Mouse (Mus musculus): Measurements from ENCODE around the gene Mtfr1l. TPM values are rescaled to one million over a fixed set of nuclear protein-coding genes. Genes with fewer than 3 reads are reported as not detected.
"Not testable (repeated sequence)": the region's sequence is repeated elsewhere in the genome, so short reads cannot be mapped to it uniquely, and the experiment has no call there.

The Mtfr1l gene
- total RNA-seq, 2 experiments from 2014 or later: 69.0 to 70.7 TPM

GRCm38 (mm10) chr4:134518541-134518940, 16.6 kb downstream of the Mtfr1l start:
- peak in 1 of 2 experiments; percentile 80 for DNase-seq (ENCODE audit: low spot score in 2 of 2)

GRCm38 (mm10) chr4:134517719-134518118, 17.5 kb downstream of the Mtfr1l start:
- DNase-seq (ENCODE audit: low spot score in 2 of 2): no peak

DNA sequence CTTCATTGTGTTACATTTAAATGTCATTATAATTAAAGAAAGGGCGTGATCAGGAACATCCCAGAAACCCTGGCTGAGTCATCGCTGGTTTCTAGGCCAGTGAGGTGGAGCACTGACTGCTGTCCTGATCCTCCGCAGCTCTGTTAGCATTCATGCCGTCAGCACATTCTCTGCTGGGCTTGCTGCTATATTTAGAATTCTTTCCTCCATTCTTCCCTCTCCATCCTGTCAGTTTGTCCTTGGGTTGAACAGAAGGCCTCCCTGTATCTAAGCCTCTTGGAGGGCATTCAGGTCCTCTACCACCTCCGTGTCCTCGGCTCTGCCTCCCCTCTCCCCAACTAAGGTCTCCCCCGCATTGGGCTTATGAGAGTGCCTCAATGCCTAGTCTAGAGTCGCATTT, 18.2 kb downstream of the Mtfr1l start:
- peak in 1 of 2 experiments; percentile 50 for DNase-seq (ENCODE audit: low spot score in 2 of 2)

DNA sequence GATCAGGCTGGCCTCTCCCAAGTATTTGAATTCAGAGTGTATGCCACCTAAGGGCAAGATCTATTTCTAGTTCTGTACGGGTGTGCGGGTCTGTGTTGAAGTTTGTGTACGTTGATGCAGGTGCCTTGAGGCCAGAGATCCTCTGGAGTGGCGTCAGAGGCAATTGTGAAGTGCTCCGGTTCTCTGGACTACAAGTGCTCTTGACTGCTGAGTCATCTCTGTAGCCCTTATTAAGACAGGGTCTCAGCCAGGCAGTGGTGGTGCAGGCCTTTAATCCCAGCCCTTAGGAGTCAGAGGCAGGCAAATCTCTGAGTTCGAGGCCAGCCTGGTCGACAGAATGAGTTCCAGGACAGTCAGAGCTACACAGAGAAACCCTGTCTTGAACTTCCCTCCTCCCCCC, 19.6 kb downstream of the Mtfr1l start:
- DNase-seq (ENCODE audit: low spot score in 2 of 2): no peak

- no peak for DNase-seq (ENCODE audit: low spot score in 2 of 2)
These were observed 20.8 kb downstream of the Mtfr1l start for GRCm38 (mm10) chr4:134514309-134514930.

- peak in 1 of 2 experiments; percentile 42 for DNase-seq (ENCODE audit: low spot score in 2 of 2)
These were observed 22.4 kb downstream of the Mtfr1l start for GRCm38 (mm10) chr4:134512798-134513197.

GRCm38 (mm10) chr4:134511730-134512129, 23.5 kb downstream of the Mtfr1l start:
- no peak for DNase-seq (ENCODE audit: low spot score in 2 of 2)

- peak; percentile 67 to 81 for DNase-seq (ENCODE audit: low spot score in 2 of 2)
These were observed 24.3 kb downstream of the Mtfr1l start, which contains the start of gene Aunip for GRCm38 (mm10) chr4:134510845-134511411. Aunip (plus strand) TSS chr4:134510999.

DNA sequence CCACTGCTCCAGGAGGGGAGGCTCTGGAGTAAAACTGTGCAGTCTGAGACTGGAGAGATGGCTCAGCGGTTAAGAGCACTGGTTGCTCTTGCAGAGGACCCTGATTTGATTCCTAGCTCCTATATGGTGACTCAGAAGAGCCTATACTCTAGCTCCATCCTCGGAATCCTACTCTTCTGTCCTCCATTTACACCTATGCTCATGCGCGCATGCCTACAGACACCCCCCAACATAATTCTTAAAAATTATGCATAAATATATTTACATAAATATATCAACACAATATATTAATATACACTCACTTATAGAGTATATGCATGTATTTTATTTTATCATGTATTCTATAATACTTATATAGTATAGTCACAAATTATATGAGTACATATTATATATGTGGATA, 24.8 kb downstream of the Mtfr1l start:
- DNase-seq (ENCODE audit: low spot score in 2 of 2): no peak

- no peak for DNase-seq (ENCODE audit: low spot score in 2 of 2)
These were observed 28.5 kb downstream of the Mtfr1l start for GRCm38 (mm10) chr4:134506713-134507112.

DNA sequence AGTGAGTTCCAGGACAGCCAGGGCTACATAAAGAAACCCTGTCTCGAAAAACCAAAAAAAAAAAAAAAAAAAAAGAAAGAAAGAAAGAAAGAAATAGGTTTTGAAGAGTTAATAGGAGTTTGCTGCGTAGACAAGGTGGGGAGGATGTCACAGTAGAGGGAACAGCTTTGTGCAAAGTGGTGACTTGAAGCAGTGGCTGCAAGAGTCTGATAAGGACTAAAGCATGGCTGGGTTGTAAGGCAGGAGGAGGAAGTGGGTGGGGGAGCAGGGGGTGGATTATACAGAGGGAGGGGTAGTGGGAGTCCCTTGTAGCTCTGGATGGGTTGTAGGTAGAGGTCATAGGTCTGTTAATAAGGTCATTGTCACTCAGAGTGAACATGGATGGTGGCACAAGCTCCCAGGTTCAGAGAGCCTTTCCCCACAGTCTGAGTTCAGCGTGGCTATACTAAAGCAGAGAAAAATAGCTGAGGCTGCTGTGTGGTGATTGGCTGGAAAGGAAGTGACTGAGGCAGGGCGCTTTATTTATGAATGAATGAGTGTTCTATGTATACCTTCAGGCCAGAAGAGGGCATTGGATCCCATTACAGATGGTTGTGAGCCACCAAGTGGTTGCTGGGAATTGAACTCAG, 29.1 kb downstream of the Mtfr1l start:
- no peak for DNase-seq (ENCODE audit: low spot score in 2 of 2)

DNA sequence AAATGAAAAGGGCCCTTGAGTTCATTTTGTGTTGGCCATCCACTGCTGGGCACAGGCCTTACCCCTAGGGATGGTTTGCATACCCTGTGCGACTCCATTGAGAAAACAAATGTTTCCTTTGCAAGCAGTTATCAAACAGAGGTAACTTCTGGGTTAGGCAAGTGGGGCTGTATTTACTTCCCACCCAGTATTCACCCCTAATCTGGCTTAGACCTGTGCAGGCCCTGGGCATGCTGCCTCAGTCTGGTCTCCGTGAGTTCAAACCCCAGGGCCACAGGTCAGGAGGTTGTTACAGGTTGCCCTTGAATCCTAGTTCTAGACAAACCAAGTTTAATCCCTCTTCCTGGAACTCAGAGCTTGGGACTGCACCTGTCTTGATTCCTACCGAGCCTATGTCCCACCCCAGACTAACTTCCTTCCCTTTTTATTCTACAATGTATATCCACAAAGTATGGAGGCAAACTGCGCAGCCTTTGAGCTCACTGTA, 29.8 kb downstream of the Mtfr1l start:
- DNase-seq (ENCODE audit: low spot score in 2 of 2): no peak

- no peak for DNase-seq (ENCODE audit: low spot score in 2 of 2)
These were observed 31.4 kb downstream of the Mtfr1l start for GRCm38 (mm10) chr4:134503686-134504357.

DNA sequence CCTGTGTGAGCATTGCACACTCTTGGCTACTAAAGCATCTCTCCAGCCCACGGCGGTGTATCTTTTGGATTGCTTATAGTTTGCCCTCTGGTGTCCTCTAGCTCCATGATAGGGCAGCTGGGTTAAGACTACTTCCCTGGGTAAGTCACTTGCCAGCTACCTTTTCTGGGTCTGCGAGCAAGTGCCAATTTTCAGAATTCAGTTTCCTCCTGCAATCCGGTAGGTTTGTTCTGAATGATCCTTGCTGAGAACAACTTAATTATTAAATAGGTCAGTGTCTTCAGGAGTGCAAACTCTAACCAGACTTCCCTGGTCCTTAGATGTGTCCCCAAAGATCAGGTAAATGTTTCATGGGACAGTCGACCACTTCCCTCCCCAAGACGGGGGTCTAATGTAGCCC, 34.1 kb downstream of the Mtfr1l start:
- DNase-seq (ENCODE audit: low spot score in 2 of 2): no peak

GRCm38 (mm10) chr4:134498983-134499382, 36.2 kb downstream of the Mtfr1l start:
- DNase-seq (ENCODE audit: low spot score in 2 of 2): not testable (repeated sequence)

GRCm38 (mm10) chr4:134497986-134498731, 37.0 kb downstream of the Mtfr1l start:
- peak in 1 of 2 experiments; percentile 66 for DNase-seq (ENCODE audit: low spot score in 2 of 2)

- DNase-seq (ENCODE audit: low spot score in 2 of 2): no peak
These were observed 38.0 kb downstream of the Mtfr1l start for GRCm38 (mm10) chr4:134497223-134497622.

- DNase-seq (ENCODE audit: low spot score in 2 of 2): peak; percentile 78 to 87
These were observed 38.5 kb downstream of the Mtfr1l start, which contains the start of gene Paqr7 for GRCm38 (mm10) chr4:134496595-134497210. Paqr7 (plus strand) TSS chr4:134496697.

DNA sequence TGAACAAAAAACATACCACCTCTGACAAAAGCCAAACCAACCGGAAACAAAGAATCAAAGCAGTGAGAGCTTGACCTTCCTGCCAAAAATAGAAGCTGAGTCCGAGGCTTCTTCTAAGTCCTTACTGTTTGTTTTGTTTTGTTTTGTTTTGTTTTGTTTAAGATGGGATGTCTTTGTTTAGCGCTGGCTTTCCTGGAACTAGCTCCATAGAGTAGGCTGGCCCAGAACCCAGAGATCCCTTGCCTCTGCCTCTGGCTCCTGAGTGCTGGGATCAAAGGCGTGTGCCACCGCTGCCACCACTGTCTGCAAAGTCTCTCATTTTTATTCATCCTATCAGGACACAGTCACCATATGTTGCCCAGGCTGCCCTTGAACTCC, 39.7 kb downstream of the Mtfr1l start:
- no peak for DNase-seq (ENCODE audit: low spot score in 2 of 2)

GRCm38 (mm10) chr4:134494780-134495545, 40.2 kb downstream of the Mtfr1l start:
- peak in 1 of 2 experiments; percentile 63 for DNase-seq (ENCODE audit: low spot score in 2 of 2)

All from layer of hippocampus, adult 18-20 months (tissue).